Mouse (Mus musculus): ENCODE measurements around the gene Rhox3f.
"Not testable (repeated sequence)": the region's sequence is repeated elsewhere in the genome, so short reads cannot be mapped to it uniquely, and the experiment has no call there.

The Rhox3f gene

DNA sequence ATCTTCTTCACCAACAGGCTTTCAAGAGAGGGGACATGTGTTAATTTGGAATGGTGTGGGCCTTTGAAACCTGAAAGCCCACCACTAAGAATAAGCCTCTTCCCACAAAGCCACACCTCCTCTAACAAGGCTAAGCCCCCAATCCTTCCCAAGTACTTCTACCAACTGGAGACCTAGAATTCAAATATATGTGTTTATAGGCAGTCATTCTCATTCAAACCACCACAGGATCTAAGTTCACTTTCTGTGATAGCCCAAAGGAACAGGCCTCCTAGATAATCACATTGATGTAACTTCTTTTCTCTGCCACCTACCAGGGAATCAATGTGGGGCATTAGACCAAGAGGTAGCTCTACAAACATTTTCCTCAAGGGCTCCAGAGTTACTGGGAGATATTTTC, at the start of gene Rhox3f:
Gene Rhox3f (plus strand): TSS at position 301 of the 400 bp plus-strand sequence.
- DNase-seq (ENCODE audit: low spot score in 2 of 2), result not testable (repeated sequence)

DNA sequence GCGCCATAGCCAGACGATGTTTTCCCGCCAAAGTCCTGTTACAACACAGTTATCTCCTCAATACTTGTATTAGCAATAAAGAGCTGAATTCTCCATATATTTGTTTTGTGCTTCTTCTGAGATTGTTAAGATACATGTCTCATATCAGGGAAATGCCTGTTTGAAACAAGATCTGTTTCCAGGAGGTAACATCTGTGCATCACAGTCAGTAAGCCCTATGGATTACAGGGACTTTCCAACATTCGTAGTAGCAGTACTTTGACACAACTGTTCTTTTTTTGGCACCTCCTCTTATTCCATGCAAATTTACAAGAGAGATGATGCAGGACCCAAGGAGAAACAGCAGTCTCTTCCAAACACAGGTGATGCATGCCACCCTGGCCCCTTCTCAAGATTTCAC, 39.1 kb upstream of the Rhox3f start, which contains the start of gene Rhox3e:
Gene Rhox3e (plus strand): TSS at position 301 of the 400 bp plus-strand sequence.
- DNase-seq (ENCODE audit: low spot score in 2 of 2), result not testable (repeated sequence)

DNA sequence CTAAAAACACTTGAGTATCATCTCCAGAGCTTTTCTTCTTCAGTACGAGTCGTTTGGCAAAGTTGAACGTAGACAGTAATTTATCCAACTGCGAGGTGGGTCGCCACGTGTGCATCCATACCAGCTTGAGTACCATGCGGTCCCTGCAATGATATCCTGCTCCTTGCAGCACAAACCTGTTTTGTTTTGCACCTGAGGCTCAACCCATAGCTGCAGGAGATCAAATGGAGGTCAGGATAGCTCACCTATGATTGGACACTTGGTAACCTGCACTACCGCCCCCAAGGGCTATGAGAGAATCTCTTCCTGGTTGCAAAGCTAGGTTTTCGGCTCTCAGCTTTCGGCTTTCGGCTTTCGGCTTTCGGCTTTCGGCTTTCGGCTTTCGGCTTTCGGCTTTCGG, 23.7 kb upstream of the Rhox3f start, which contains the start of gene Rhox4e:
Gene Rhox4e (plus strand): TSS at position 301 of the 400 bp plus-strand sequence.
- not testable (repeated sequence) for DNase-seq (ENCODE audit: low spot score in 2 of 2)

- not testable (repeated sequence) for DNase-seq (ENCODE audit: low spot score in 2 of 2)
Measured at GRCm38 (mm10) chrX:37571105-37571504, 9.7 kb upstream of the Rhox3f start, which contains the start of gene Rhox2f. TSS of gene Rhox2f (plus strand) at chrX:37571405.

DNA sequence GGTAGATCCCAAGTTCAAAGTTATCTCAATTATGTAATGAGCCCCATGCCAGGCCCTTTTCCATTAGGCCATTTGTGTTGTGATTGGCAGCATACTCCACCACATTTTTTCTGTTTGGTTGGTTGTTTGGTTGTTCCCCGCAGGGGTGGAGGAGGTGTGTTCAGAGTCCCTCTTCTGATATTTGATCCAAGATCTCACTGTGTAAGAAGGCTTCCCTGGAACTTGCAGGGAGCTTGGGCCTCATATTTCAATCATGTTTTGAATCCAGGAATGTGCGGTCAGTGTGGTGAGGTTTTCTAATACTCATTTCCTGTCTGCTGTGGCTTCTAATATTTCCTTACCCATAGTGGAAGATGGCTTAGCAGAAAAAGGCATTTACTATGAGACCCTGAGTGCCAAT, 8.2 kb upstream of the Rhox3f start:
- DNase-seq (ENCODE audit: low spot score in 2 of 2), result not testable (repeated sequence)

DNA sequence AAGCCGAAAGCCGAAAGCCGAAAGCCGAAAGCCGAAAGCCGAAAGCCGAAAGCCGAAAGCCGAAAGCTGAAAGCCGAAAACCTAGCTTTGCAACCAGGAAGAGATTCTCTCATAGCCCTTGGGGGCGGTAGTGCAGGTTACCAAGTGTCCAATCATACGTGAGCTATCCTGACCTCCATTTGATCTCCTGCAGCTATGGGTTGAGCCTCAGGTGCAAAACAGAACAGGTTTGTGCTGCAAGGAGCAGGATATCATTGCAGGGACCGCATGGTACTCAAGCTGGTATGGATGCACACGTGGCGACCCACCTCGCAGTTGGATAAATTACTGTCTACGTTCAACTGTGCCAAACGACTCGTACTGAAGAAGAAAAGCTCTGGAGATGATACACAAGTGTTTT, 26.8 kb downstream of the Rhox3f start, which contains the start of gene Rhox4f:
Gene Rhox4f (minus strand): TSS at position 101 of the 400 bp plus-strand sequence.
- not testable (repeated sequence) for DNase-seq (ENCODE audit: low spot score in 2 of 2)

DNA sequence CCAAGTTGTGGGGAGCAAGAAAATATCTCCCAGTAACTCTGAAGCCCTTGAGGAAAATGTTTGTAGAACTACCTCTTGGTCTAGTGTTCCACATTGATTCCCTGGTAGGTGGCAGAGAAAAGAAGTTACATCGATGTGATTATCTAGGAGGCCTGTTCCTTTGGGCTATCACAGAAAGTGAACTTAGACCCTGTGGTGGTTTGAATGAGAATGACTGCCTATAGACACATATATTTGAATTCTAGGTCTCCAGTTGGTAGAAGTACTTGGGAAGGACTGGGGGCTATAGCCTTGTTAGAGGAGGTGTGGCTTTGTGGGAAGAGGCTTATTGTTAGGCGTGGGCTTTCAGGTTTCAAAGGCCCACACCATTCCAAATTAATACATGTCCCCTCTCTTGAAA, 47.7 kb downstream of the Rhox3f start, which contains the start of gene Rhox3g:
Gene Rhox3g (minus strand): TSS at position 101 of the 400 bp plus-strand sequence.
- DNase-seq (ENCODE audit: low spot score in 2 of 2), result not testable (repeated sequence)
